Mouse (Mus musculus): ENCODE results near the gene Rtraf. TPM values are rescaled to one million over a fixed set of nuclear protein-coding genes. Genes with fewer than 3 reads are reported as not detected.

Rtraf gene
- polyA plus RNA-seq, 1 experiment from 2014 or later, result 193 TPM

- 79% methylated on average over 6 of the region's 6 CpGs for WGBS
- H3K27me3 ChIP-seq (ENCODE audit: control insufficient read depth, insufficient read depth, low read depth, low read length), result peaks cover 7% of the 10 kb centered on the region; the same call in 1 of the 2 replicates
- H3K4me2 ChIP-seq (ENCODE audit: low read depth, low read length), result no peak overlapping the region
- ATAC-seq (ENCODE audit: low read depth), result no peak
- H3K27ac ChIP-seq (ENCODE audit: low read length), result no peak overlapping the region
- peaks cover 4% of the 10 kb centered on the region for H3K4me1 ChIP-seq (replicated peaks; ENCODE audit: control insufficient read depth, insufficient read depth, low read length)
- 0 out of 2 replicates have a peak, but pooled peaks cover 2% of the 10 kb centered on the region for H3K36me3 ChIP-seq (ENCODE audit: control insufficient read depth, insufficient read depth, low read length)
- H3K4me3 ChIP-seq (ENCODE audit: low read length), result no peak overlapping the region
- no peak overlapping the region for H3K9ac ChIP-seq (ENCODE audit: low read length)
- peaks cover 4% of the 10 kb centered on the region; the same call in 1 of the 2 replicates for H3K9me3 ChIP-seq (ENCODE audit: control insufficient read depth, low read length)
Measured at GRCm38 (mm10) chr14:19777365-19777764, 46.3 kb downstream of the Rtraf start.

- no peak overlapping the region for H3K9ac ChIP-seq (ENCODE audit: low read length)
- peaks cover 4% of the 10 kb centered on the region; the same call in 1 of the 2 replicates for H3K9me3 ChIP-seq (ENCODE audit: control insufficient read depth, low read length)
- no peak overlapping the region for H3K4me3 ChIP-seq (ENCODE audit: low read length)
- peak; percentile 47; the same call in 1 of the 2 replicates for ATAC-seq (ENCODE audit: low read depth)
- peaks cover 4% of the 10 kb centered on the region for H3K4me1 ChIP-seq (replicated peaks; ENCODE audit: control insufficient read depth, insufficient read depth, low read length)
- no peaks in the 10 kb centered on the region for H3K36me3 ChIP-seq (ENCODE audit: control insufficient read depth, insufficient read depth, low read length)
- 46% methylated on average over 6 of the region's 6 CpGs for WGBS
- H3K27ac ChIP-seq (ENCODE audit: low read length), result no peak overlapping the region
- peaks cover 7% of the 10 kb centered on the region; the same call in 1 of the 2 replicates for H3K27me3 ChIP-seq (ENCODE audit: control insufficient read depth, insufficient read depth, low read depth, low read length)
- no peak overlapping the region for H3K4me2 ChIP-seq (ENCODE audit: low read depth, low read length)
Measured at GRCm38 (mm10) chr14:19776890-19777289, 46.7 kb downstream of the Rtraf start.

- H3K36me3 ChIP-seq (ENCODE audit: control insufficient read depth, insufficient read depth, low read length), result no peaks in the 10 kb centered on the region
- H3K4me1 ChIP-seq (replicated peaks; ENCODE audit: control insufficient read depth, insufficient read depth, low read length), result peaks cover 5% of the 10 kb centered on the region
- H3K4me3 ChIP-seq (ENCODE audit: low read length), result no peak overlapping the region
- 93% methylated on average over 5 of the region's 5 CpGs for WGBS
- no peak overlapping the region for H3K9ac ChIP-seq (ENCODE audit: low read length)
- H3K27me3 ChIP-seq (ENCODE audit: control insufficient read depth, insufficient read depth, low read depth, low read length), result peaks cover 7% of the 10 kb centered on the region
- no peak for ATAC-seq (ENCODE audit: low read depth)
- H3K4me2 ChIP-seq (ENCODE audit: low read depth, low read length), result no peak overlapping the region
- H3K9me3 ChIP-seq (ENCODE audit: control insufficient read depth, low read length), result peaks cover 4% of the 10 kb centered on the region; the same call in 1 of the 2 replicates
- no peak overlapping the region for H3K27ac ChIP-seq (ENCODE audit: low read length)
Measured at GRCm38 (mm10) chr14:19776179-19776578, 47.4 kb downstream of the Rtraf start.

DNA sequence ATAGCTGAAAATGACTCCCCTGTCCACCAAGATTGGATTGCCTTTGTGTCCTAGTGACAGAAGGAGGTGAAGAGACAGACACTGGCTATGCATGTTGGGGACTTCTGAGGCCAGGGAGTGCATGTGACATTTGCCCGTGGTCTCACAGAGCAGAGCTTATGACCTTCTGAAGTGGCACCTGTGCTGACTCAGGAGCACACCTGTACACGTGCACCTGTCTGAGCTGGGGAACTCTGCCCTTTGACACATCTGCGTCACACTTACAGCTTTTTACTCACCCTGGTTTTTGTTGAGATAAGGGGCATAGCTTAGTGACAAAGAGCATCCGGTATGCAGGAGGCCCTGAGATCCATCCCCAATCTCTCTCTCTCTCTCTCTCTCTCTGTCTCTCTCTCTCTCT, 48.1 kb downstream of the Rtraf start:
- peaks cover 4% of the 10 kb centered on the region; the same call in 1 of the 2 replicates for H3K9me3 ChIP-seq (ENCODE audit: control insufficient read depth, low read length)
- H3K27ac ChIP-seq (ENCODE audit: low read length), result no peak overlapping the region
- ATAC-seq (ENCODE audit: low read depth), result no peak
- H3K27me3 ChIP-seq (ENCODE audit: control insufficient read depth, insufficient read depth, low read depth, low read length), result peaks cover 7% of the 10 kb centered on the region
- H3K36me3 ChIP-seq (ENCODE audit: control insufficient read depth, insufficient read depth, low read length), result no peaks in the 10 kb centered on the region
- H3K4me3 ChIP-seq (ENCODE audit: low read length), result no peak overlapping the region
- no peak overlapping the region for H3K4me2 ChIP-seq (ENCODE audit: low read depth, low read length)
- H3K9ac ChIP-seq (ENCODE audit: low read length), result no peak overlapping the region
- peaks cover 11% of the 10 kb centered on the region for H3K4me1 ChIP-seq (replicated peaks; ENCODE audit: control insufficient read depth, insufficient read depth, low read length)
- WGBS, result 64% methylated on average over 4 of the region's 4 CpGs

- Histone ChIP-seq H3K27me3 (ENCODE audit: control insufficient read depth, insufficient read depth, low read depth, low read length) (peaks cover 7% of the 10 kb centered on the region), H3K9ac (ENCODE audit: low read length) (no peak overlapping the region), H3K9me3 (ENCODE audit: control insufficient read depth, low read length) (peaks cover 4% of the 10 kb centered on the region; the same call in 1 of the 2 replicates), H3K27ac (ENCODE audit: low read length) (no peak overlapping the region), H3K36me3 (ENCODE audit: control insufficient read depth, insufficient read depth, low read length) (no peaks in the 10 kb centered on the region), H3K4me2 (ENCODE audit: low read depth, low read length) (no peak overlapping the region), H3K4me3 (ENCODE audit: low read length) (no peak overlapping the region), H3K4me1 (replicated peaks; ENCODE audit: control insufficient read depth, insufficient read depth, low read length) (peaks cover 23% of the 10 kb centered on the region)
- WGBS, result 26% methylated on average over 13 of the region's 13 CpGs
- ATAC-seq (ENCODE audit: low read depth), result 0 out of 2 replicates have a peak, but pooled peaks have one; percentile 20
Measured at GRCm38 (mm10) chr14:19774036-19774628, 49.5 kb downstream of the Rtraf start.

- Histone ChIP-seq H3K27ac (ENCODE audit: low read length) (peak overlapping the region; percentile 31; the same call in 1 of the 2 replicates), H3K9ac (ENCODE audit: low read length) (no peak overlapping the region), H3K36me3 (ENCODE audit: control insufficient read depth, insufficient read depth, low read length) (peaks cover 5% of the 10 kb centered on the region; the same call in 1 of the 2 replicates), H3K4me2 (ENCODE audit: low read depth, low read length) (no peak overlapping the region), H3K4me1 (replicated peaks; ENCODE audit: control insufficient read depth, insufficient read depth, low read length) (peaks cover 23% of the 10 kb centered on the region), H3K27me3 (ENCODE audit: control insufficient read depth, insufficient read depth, low read depth, low read length) (peaks cover 5% of the 10 kb centered on the region), H3K4me3 (ENCODE audit: low read length) (no peak overlapping the region), H3K9me3 (ENCODE audit: control insufficient read depth, low read length) (peaks cover 2% of the 10 kb centered on the region; the same call in 1 of the 2 replicates)
- ATAC-seq (ENCODE audit: low read depth), result no peak
- 60% methylated on average over 7 of the region's 7 CpGs for WGBS
Measured at GRCm38 (mm10) chr14:19771173-19771572, 52.5 kb downstream of the Rtraf start.

- Histone ChIP-seq H3K4me1 (replicated peaks; ENCODE audit: control insufficient read depth, insufficient read depth, low read length) (peaks cover 23% of the 10 kb centered on the region), H3K9me3 (ENCODE audit: control insufficient read depth, low read length) (no peaks in the 10 kb centered on the region), H3K4me2 (ENCODE audit: low read depth, low read length) (no peak overlapping the region), H3K4me3 (ENCODE audit: low read length) (no peak overlapping the region), H3K36me3 (ENCODE audit: control insufficient read depth, insufficient read depth, low read length) (peaks cover 8% of the 10 kb centered on the region; the same call in 1 of the 2 replicates), H3K9ac (ENCODE audit: low read length) (no peak overlapping the region), H3K27me3 (ENCODE audit: control insufficient read depth, insufficient read depth, low read depth, low read length) (peaks cover 8% of the 10 kb centered on the region), H3K27ac (ENCODE audit: low read length) (no peak overlapping the region; the same call in 1 of the 2 replicates)
- 46% methylated on average over 6 of the region's 6 CpGs for WGBS
- ATAC-seq (ENCODE audit: low read depth), result no peak
Measured at GRCm38 (mm10) chr14:19769441-19770200, 54.0 kb downstream of the Rtraf start.

DNA sequence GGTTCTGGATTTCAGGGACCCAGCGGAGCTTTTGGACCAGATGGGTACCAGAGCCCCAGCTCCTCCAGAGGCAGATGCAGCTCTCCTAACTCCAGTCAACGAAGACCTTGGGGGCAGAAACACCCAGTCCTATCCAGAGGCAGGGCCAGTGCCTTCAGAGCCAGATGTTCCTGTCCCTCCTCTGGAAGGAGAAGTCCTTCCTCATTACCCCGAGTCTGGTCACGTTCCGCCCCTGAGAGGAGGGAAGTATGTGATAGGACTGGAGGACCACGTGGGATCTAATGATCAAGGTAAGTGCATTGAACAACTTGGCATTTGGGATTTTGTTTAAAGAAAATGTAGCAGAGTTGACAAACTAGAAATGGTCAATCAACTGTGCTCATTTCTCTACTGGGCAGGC, 55.0 kb downstream of the Rtraf start:
- ATAC-seq (ENCODE audit: low read depth), result no peak
- H3K4me1 ChIP-seq (replicated peaks; ENCODE audit: control insufficient read depth, insufficient read depth, low read length), result peaks cover 20% of the 10 kb centered on the region
- H3K9ac ChIP-seq (ENCODE audit: low read length), result no peak overlapping the region
- H3K9me3 ChIP-seq (ENCODE audit: control insufficient read depth, low read length), result no peaks in the 10 kb centered on the region
- no peak overlapping the region for H3K4me2 ChIP-seq (ENCODE audit: low read depth, low read length)
- H3K36me3 ChIP-seq (ENCODE audit: control insufficient read depth, insufficient read depth, low read length), result peaks cover 8% of the 10 kb centered on the region; the same call in 1 of the 2 replicates
- peaks cover 10% of the 10 kb centered on the region for H3K27me3 ChIP-seq (ENCODE audit: control insufficient read depth, insufficient read depth, low read depth, low read length)
- WGBS, result 88% methylated on average over 6 of the region's 6 CpGs
- no peak overlapping the region for H3K4me3 ChIP-seq (ENCODE audit: low read length)
- no peak overlapping the region for H3K27ac ChIP-seq (ENCODE audit: low read length)

- Histone ChIP-seq H3K4me2 (ENCODE audit: low read depth, low read length) (no peak overlapping the region), H3K4me1 (replicated peaks; ENCODE audit: control insufficient read depth, insufficient read depth, low read length) (peaks cover 22% of the 10 kb centered on the region), H3K27me3 (ENCODE audit: control insufficient read depth, insufficient read depth, low read depth, low read length) (peaks cover 20% of the 10 kb centered on the region), H3K27ac (ENCODE audit: low read length) (no peak overlapping the region), H3K9me3 (ENCODE audit: control insufficient read depth, low read length) (no peaks in the 10 kb centered on the region), H3K4me3 (ENCODE audit: low read length) (no peak overlapping the region), H3K36me3 (ENCODE audit: control insufficient read depth, insufficient read depth, low read length) (peaks cover 8% of the 10 kb centered on the region; the same call in 1 of the 2 replicates), H3K9ac (ENCODE audit: low read length) (no peak overlapping the region)
- no peak for ATAC-seq (ENCODE audit: low read depth)
- 50% methylated on average over 1 of the region's 1 CpGs for WGBS
Measured at GRCm38 (mm10) chr14:19766380-19766649, 57.3 kb downstream of the Rtraf start.

Data from lung, embryonic 16.5 days (tissue).